Mouse (Mus musculus) liver, embryonic 11.5 days (tissue): Measurements from ENCODE around the gene Rundc1. TPM values are rescaled to one million over a fixed set of nuclear protein-coding genes. Genes with fewer than 3 reads are reported as not detected.
"Not testable (repeated sequence)": the region's sequence is repeated elsewhere in the genome, so short reads cannot be mapped to it uniquely, and the experiment has no call there.

Source experiments
- ATAC-seq: fragments of 200-750 bp; cut with Nextera tagmentation; replicated peaks from 2 replicates; pipeline ENCODE4 v1.8.0; 2017; ENCODE audit warnings: moderate number of reproducible peaks, mild to moderate bottlenecking, moderate TSS enrichment, moderate library complexity; ENCODE audit not compliant: low FRiP score
- DNase-seq: peaks from one replicate; pipeline ENCODE4 v3.0.0-alpha.2; 2017; ENCODE audit warnings: low spot score
- H3K27ac ChIP-seq: fragments of 300-500 bp; sonication (generic); 2 replicates; pipeline ENCODE4 v1.5.1; 2014; ENCODE audit warnings: mild to moderate bottlenecking, low read depth, low read length, control low read depth
- H3K27me3 ChIP-seq: fragments of 300-500 bp; sonication (generic); replicated peaks from 2 replicates; pipeline ENCODE4 v1.6.1; 2014; ENCODE audit warnings: low read length, mixed read lengths; ENCODE audit not compliant: control insufficient read depth, insufficient read depth
- H3K36me3 ChIP-seq: fragments of 300-500 bp; sonication (generic); 2 replicates; pipeline ENCODE4 v1.6.1; 2014; ENCODE audit warnings: mild to moderate bottlenecking, low read length, moderate library complexity, mixed read lengths; ENCODE audit not compliant: control insufficient read depth, insufficient read depth
- H3K4me1 ChIP-seq: fragments of 300-500 bp; sonication (generic); replicated peaks from 2 replicates; pipeline ENCODE4 v1.6.1; 2014; ENCODE audit warnings: low read length, mixed read lengths; ENCODE audit not compliant: control insufficient read depth, insufficient read depth
- H3K4me2 ChIP-seq: fragments of 300-500 bp; sonication (generic); 2 replicates; pipeline ENCODE4 v1.6.1; 2014; ENCODE audit warnings: mild to moderate bottlenecking, control low read depth, moderate library complexity
- H3K4me3 ChIP-seq: fragments of 300-500 bp; sonication (generic); 2 replicates; pipeline ENCODE4 v1.5.1; 2014; ENCODE audit warnings: low read depth, low read length, control low read depth
- H3K9ac ChIP-seq: fragments of 300-500 bp; sonication (generic); 2 replicates; pipeline ENCODE4 v1.6.1; 2014; ENCODE audit warnings: low read depth, low read length, control low read depth
- H3K9me3 ChIP-seq: fragments of 300-500 bp; sonication (generic); 2 replicates; pipeline ENCODE4 v1.6.1; 2016; ENCODE audit warnings: low read length, inconsistent platforms, mixed read lengths; ENCODE audit not compliant: control insufficient read depth
- WGBS: fragments of 180-500 bp; shearing (Covaris S2); extraction: QIAGEN DNeasy Blood & Tissue Kit; methylation state at CpG from one replicate; pipeline ENCODE4 v1.1.7; 2014; 5-methylcytosine and 5-hydroxymethylcytosine counted together
- polyA plus RNA-seq: library from polyadenylated mRNA; unstranded; fragments of >200 nt; fragmentation: Nextera tagmentation; extraction: Ambion mirVana; gene quantifications from 2 replicates; pipeline ENCODE4 v1.2.1, GENCODE M21; 2014

Rundc1 gene
- polyA plus RNA-seq, 1 experiment from 2014 or later, result 13.4 TPM

DNA sequence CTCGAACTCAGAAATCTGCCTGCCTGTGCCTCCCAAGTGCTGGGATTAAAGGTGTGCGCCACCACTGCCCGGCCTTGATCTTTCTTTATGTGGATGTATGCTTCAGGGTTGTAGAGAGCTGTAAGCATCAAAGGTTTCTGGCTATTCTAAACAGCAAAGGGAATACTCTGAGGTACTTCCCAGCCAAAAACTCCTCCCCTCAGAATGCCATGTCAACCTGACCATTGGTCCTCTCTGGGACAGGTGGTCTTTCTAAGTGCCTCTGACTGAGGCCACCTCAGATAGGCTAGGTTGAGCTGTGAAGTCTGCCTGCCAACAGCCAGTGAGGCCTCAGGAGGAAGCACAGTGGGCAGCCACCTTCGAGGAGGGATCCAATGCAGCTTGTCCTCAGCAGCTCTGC lies 24.0 kb downstream of the Rundc1 start:
- H3K9me3 ChIP-seq, result no peaks in the 10 kb centered on the region
- peak overlapping the region; percentile 76 for H3K9ac ChIP-seq
- peaks cover 13% of the 10 kb centered on the region for H3K36me3 ChIP-seq
- H3K4me3 ChIP-seq, result peak overlapping the region; percentile 73
- DNase-seq (no peak), ATAC-seq (0 out of 2 replicates have a peak, but pooled peaks have one; percentile 22)
- H3K27ac ChIP-seq, result peak overlapping the region; percentile 88
- H3K27me3 ChIP-seq, result no peaks in the 10 kb centered on the region
- 62% methylated on average over 4 of the region's 4 CpGs for WGBS
- peak overlapping the region; percentile 76 for H3K4me2 ChIP-seq
- H3K4me1 ChIP-seq, result peaks cover 29% of the 10 kb centered on the region

DNA sequence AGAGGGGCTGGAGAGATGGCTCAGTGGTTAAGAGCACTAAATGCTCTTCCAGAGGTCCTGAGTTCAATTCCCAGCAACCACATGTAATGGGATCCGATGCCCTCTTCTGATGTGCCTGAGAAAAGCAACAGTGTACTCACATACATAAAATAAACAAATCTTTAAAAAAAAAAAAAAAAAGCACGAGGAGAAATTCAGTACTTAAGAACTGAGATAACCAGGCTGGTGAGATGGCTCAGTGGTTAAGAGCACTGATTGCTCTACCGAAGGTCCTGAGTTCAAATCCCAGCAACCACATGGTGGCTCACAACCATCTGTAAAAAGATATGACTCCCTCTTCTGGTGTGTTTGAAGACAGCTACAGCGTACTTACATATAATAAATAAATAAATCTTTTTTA lies 24.7 kb downstream of the Rundc1 start:
- H3K9ac ChIP-seq, H3K27me3 ChIP-seq, H3K9me3 ChIP-seq, H3K4me3 ChIP-seq, H3K36me3 ChIP-seq, DNase-seq, H3K27ac ChIP-seq, ATAC-seq: not testable (repeated sequence)
- Histone ChIP-seq H3K4me1 (peaks cover 22% of the 10 kb centered on the region), H3K4me2 (peak overlapping the region; percentile 76)
- 66% methylated on average over 4 of the region's 4 CpGs for WGBS

DNA sequence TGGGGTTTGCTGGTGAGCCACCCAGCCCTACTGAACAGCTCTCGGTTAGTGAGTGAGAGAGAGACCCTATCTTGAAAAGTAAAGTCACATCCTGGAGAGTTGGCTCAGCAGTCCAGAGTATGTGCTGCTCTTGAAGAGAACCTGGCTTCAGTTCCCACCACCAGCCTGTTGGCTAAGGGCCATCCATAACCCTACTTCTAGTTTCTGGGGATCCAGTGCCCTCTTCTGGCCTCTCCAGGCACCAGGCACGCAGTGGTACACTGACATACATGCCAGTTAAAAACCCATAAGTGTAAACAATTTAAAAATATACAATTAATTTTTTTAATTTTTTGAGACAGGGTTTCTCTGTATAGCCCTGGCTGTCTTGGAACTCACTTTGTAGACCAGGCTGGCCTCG lies 25.5 kb downstream of the Rundc1 start:
- no peaks in the 10 kb centered on the region for H3K27me3 ChIP-seq
- H3K9me3 ChIP-seq, result no peaks in the 10 kb centered on the region
- H3K36me3 ChIP-seq, result no peaks in the 10 kb centered on the region
- H3K4me2 ChIP-seq, result no peak overlapping the region
- H3K4me3 ChIP-seq, result no peak overlapping the region
- WGBS, result 88% methylated on average over 3 of the region's 3 CpGs
- ATAC-seq (no peak), DNase-seq (no peak)
- peaks cover 18% of the 10 kb centered on the region for H3K4me1 ChIP-seq
- no peak overlapping the region for H3K27ac ChIP-seq
- H3K9ac ChIP-seq, result no peak overlapping the region

DNA sequence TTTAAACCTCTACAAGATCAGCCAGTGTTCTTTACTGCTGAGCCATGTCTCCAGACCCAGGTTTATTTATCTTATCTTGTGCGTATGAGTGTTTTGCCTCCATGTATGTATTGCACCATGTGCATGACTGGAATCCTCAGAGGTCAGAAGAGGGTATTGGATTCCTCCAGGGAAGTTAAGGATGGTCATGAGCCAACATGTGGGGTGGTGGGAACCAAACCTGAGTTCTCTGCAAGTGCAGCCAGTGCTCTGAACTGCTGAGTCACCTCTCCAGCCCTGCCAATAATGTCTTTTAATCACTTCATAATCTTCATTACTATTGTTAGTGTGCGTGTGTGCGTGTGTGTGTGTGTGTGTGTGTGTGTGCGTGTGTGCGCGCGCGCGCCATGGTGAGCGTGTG lies 26.7 kb downstream of the Rundc1 start:
- H3K9me3 ChIP-seq, result no peaks in the 10 kb centered on the region
- H3K36me3 ChIP-seq, result no peaks in the 10 kb centered on the region
- H3K4me2 ChIP-seq, result no peak overlapping the region
- DNase-seq (no peak), ATAC-seq (no peak)
- 90% methylated on average over 10 of the region's 10 CpGs for WGBS
- peaks cover 15% of the 10 kb centered on the region for H3K4me1 ChIP-seq
- H3K9ac ChIP-seq, result no peak overlapping the region
- H3K27me3 ChIP-seq, result no peaks in the 10 kb centered on the region
- no peak overlapping the region for H3K4me3 ChIP-seq
- no peak overlapping the region for H3K27ac ChIP-seq

DNA sequence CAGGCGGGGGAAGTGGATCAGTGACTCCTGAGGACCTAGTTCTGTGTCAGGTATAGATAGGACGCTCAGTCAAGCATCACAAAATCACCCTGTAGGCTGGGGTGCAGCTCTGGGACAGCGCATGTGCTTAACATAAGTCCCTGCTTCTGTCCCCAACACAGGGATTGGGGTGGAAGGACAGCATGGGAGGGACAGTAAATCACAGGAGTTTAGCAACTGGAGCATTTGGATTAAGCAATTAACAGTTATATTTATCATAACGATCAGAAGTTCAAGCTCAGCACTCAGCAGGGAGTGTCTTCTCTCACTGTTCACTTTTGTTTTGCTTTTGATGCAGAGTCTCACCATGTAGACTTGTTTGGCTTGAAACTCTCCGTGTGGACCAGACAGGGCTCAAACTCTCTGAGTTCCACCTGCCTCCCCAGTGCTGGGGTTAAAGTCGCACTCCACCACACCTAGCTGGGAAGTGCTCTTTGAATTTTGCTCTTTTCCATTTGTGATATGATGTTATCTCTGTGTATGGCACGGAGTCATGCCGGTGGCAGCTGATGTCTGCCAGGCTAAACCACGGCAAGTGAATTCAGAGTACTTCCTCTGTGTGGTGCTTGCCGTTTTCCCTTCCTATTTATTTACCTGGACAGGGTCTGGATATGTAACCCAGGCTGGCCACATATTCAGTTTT lies 27.3 kb downstream of the Rundc1 start:
- Histone ChIP-seq H3K27me3 (no peaks in the 10 kb centered on the region), H3K4me1 (peaks cover 15% of the 10 kb centered on the region), H3K27ac (no peak overlapping the region), H3K36me3 (no peaks in the 10 kb centered on the region), H3K9ac (no peak overlapping the region), H3K9me3 (no peaks in the 10 kb centered on the region), H3K4me2 (no peak overlapping the region), H3K4me3 (no peak overlapping the region)
- DNase-seq (no peak), ATAC-seq (no peak)
- WGBS, result 62% methylated on average over 10 of the region's 10 CpGs

DNA sequence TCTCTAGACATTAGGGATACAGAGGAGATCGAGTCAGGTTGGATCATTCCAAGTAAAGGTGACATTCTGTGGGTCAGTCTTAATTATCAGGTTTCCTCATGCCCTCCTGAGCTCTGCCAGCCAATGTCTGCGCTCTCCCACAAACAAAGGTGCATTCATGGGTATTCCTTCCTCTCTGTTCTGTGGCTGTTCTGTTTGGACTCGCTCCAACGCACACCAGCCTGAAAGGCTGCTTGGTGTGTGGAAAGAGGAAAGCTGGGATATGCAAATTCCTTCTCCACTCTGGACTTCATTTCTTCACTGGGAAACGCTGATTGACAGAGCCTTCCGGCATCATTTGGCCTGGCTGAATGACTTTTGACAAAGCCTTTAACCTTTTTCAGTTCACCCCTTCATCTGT lies 29.8 kb downstream of the Rundc1 start:
- ATAC-seq (no peak), DNase-seq (no peak)
- Histone ChIP-seq H3K36me3 (peaks cover 8% of the 10 kb centered on the region), H3K27me3 (no peaks in the 10 kb centered on the region), H3K4me3 (no peak overlapping the region), H3K4me2 (no peak overlapping the region), H3K27ac (no peak overlapping the region), H3K4me1 (peaks cover 9% of the 10 kb centered on the region), H3K9ac (no peak overlapping the region), H3K9me3 (no peaks in the 10 kb centered on the region)
- WGBS, result 88% methylated on average over 6 of the region's 6 CpGs

DNA sequence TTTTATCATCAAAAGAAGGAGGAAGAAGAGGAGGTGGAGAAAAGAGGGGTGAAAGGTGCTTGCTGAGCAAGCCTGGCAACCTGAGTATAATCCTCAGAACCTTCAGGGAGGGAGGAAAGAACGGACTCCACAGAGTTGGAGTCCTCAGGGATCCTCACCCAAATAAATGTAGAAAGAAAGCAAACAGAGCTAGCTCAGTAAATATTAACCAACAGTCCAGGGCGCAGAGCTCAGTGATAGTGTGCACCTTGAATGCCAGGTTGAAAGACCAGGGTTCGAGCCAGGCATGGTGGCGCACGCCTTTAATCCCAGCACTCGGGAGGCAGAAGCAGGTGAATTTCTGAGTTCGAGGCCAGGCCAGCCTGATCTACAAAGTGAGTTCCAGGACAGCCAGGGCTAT lies 30.7 kb downstream of the Rundc1 start:
- Histone ChIP-seq H3K9ac (no peak overlapping the region), H3K9me3 (no peaks in the 10 kb centered on the region), H3K4me2 (no peak overlapping the region), H3K27me3 (no peaks in the 10 kb centered on the region), H3K4me3 (no peak overlapping the region), H3K36me3 (peaks cover 14% of the 10 kb centered on the region), H3K27ac (no peak overlapping the region), H3K4me1 (peaks cover 12% of the 10 kb centered on the region)
- ATAC-seq (no peak), DNase-seq (no peak)
- WGBS, result 72% methylated on average over 7 of the region's 7 CpGs

DNA sequence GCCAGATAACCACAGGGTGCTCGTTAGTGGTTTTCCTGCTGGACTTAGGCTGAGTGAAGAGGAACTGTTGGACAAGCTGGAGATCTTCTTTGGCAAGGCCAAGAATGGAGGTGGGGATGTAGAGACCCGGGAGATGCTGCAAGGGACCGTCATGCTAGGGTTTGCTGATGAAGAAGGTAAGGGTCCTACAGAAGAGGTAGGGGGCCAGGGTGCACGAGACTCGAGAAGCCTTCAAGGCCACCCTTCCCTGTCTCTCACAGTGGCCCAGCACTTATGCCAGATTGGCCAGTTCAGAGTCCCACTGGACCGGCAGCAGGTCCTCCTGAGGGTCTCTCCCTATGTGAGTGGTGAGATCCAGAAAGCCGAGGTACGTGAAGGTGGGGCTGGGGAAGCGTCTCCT lies 32.7 kb downstream of the Rundc1 start:
- no peak for DNase-seq
- ATAC-seq, result no peak
- Histone ChIP-seq H3K4me1 (peaks cover 11% of the 10 kb centered on the region), H3K4me2 (no peak overlapping the region), H3K9me3 (no peaks in the 10 kb centered on the region), H3K27ac (no peak overlapping the region), H3K36me3 (peaks cover 14% of the 10 kb centered on the region), H3K27me3 (no peaks in the 10 kb centered on the region), H3K9ac (no peak overlapping the region), H3K4me3 (no peak overlapping the region)
- WGBS, result 88% methylated on average over 9 of the region's 9 CpGs

DNA sequence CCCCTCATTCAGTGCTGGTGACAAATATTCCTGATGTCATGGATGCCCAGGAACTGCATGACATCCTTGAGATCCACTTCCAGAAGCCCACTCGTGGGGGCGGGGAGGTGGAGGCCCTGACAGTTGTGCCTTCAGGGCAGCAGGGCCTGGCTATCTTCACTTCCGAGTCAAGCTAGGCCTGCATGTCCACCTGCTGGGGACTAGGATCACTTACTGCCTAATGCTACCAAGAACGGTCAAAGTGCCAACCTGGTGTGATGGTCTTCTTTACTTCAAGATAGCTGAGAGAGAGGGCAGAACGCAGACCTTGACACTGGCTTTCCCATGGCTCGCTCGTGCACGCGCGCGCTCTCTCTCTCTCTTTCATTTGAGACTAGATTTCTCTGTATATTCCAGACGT lies 33.3 kb downstream of the Rundc1 start:
- Histone ChIP-seq H3K9me3 (no peaks in the 10 kb centered on the region), H3K4me1 (peaks cover 17% of the 10 kb centered on the region), H3K4me2 (no peak overlapping the region), H3K27me3 (no peaks in the 10 kb centered on the region), H3K27ac (no peak overlapping the region), H3K4me3 (no peak overlapping the region), H3K9ac (no peak overlapping the region), H3K36me3 (peaks cover 14% of the 10 kb centered on the region)
- WGBS, result 90% methylated on average over 12 of the region's 12 CpGs
- no peak for DNase-seq
- ATAC-seq, result no peak
